Mouse (Mus musculus): ENCODE results near the gene B3glct.
A peak's percentile ranks its signal among the peaks of the same experiment; 100 is the strongest.

DNA sequence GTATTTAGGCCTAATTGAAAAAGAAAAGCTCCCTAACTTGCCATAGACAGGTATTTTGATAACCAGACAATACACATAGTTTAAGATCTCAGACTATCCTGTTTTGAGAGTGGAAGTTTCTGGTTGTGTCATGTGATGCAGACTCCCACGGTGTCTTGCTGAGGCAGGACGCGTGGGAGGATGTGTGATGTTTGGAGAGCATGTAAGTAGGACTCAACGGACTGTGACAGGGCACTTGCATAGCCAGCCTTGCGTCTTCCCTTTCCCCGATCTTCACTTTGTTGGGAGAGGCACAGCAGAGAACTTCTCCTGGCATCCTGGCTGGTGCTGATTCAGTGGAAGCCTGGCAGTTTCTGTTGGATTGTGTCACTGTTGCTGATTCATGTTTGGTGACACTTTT lies 101.7 kb downstream of the B3glct start:
- TF ChIP-seq CTCF (IDR thresholded peaks at IDR 0.05 in 2 of 3, conservative IDR thresholded peaks at IDR 0.05 in 1 of 3; ENCODE audit: control insufficient read depth in 1 of 3, insufficient read depth in 1 of 3, low read depth in 2 of 3, low read length in 3 of 3, poor library complexity in 1 of 3, severe bottlenecking in 1 of 3) (no peak), EP300 (IDR thresholded peaks at IDR 0.05; ENCODE audit: low read depth in 1 of 2, low read length in 2 of 2) (no peak), SMC3 (IDR thresholded peaks at IDR 0.05; ENCODE audit: low read depth, low read length) (no peak), MEF2A (IDR thresholded peaks at IDR 0.05; ENCODE audit: extremely low read depth, insufficient replicate concordance, low read depth, low read length, poor library complexity, severe bottlenecking) (no peak), POLR2A (IDR thresholded peaks at IDR 0.05; ENCODE audit: control insufficient read depth in 1 of 2, insufficient read depth in 1 of 2, low read depth in 1 of 2, low read length in 2 of 2, poor library complexity in 1 of 2) (no peak), GATA1 (IDR thresholded peaks at IDR 0.05; ENCODE audit: low read depth, low read length) (no peak), HCFC1 (IDR thresholded peaks at IDR 0.05; ENCODE audit: low read depth, low read length) (no peak), TBP (IDR thresholded peaks at IDR 0.05; ENCODE audit: low read depth, low read length) (no peak), MAX (IDR thresholded peaks at IDR 0.05; ENCODE audit: low read length) (no peak), ETS1 (IDR thresholded peaks at IDR 0.05; ENCODE audit: low read depth, low read length) (no peak), ZC3H11A (IDR thresholded peaks at IDR 0.05; ENCODE audit: low read depth, low read length) (no peak), ZNF384 (IDR thresholded peaks at IDR 0.05; ENCODE audit: low read depth, low read length) (no peak), USF1 (IDR thresholded peaks at IDR 0.05; ENCODE audit: low read depth, low read length) (peak; percentile 21; the same call in 1 of the 2 replicates), RCOR1 (IDR thresholded peaks at IDR 0.05; ENCODE audit: low read depth, low read length) (no peak)

All from MEL (cell line).